Mouse (Mus musculus): Measurements from ENCODE around the gene Padi3. TPM values are rescaled to one million over a fixed set of nuclear protein-coding genes. Genes with fewer than 3 reads are reported as not detected.

The Padi3 gene
- polyA plus RNA-seq, 1 experiment from 2014 or later = not detected

DNA sequence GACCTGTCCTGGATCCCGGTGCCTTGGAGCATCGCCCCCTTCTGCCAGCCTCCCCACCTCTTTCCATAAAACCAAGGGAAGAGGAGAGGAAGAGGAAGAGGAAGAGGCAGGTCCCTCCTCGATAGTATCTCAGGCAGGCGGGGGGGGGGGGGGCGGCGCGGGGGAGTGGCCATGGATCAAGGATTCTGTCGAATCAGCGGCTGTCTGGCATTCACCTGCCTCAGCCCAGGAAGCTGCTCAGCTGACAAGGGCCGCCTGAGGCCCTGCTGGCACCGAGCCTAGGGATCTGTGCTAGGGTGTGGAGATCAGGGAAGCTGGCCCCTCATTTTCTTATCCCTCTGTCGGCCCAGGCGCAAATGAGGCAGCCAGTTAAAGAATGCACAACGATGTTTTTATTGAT, 2.2 kb upstream of the Padi3 start:
- no peaks in the 10 kb centered on the region for H3K36me3 ChIP-seq (ENCODE audit: control insufficient read depth, insufficient read depth, low read length)
- H3K9me3 ChIP-seq (replicated peaks; ENCODE audit: control insufficient read depth, low read length, poor library complexity, severe bottlenecking) = no peaks in the 10 kb centered on the region
- H3K4me2 ChIP-seq (ENCODE audit: low read length) = no peak overlapping the region
- H3K9ac ChIP-seq (ENCODE audit: low read depth, low read length) = no peak overlapping the region
- no peak overlapping the region for H3K27ac ChIP-seq (ENCODE audit: low read length)
- WGBS = 40% methylated on average over 13 of the region's 14 CpGs
- ATAC-seq = no peak
- peaks cover 8% of the 10 kb centered on the region for H3K27me3 ChIP-seq (ENCODE audit: control insufficient read depth, insufficient read depth, low read depth, low read length)
- no peaks in the 10 kb centered on the region for H3K4me1 ChIP-seq (ENCODE audit: control insufficient read depth, insufficient read depth, low read length)
- no peak overlapping the region for H3K4me3 ChIP-seq (ENCODE audit: low read depth, low read length)

DNA sequence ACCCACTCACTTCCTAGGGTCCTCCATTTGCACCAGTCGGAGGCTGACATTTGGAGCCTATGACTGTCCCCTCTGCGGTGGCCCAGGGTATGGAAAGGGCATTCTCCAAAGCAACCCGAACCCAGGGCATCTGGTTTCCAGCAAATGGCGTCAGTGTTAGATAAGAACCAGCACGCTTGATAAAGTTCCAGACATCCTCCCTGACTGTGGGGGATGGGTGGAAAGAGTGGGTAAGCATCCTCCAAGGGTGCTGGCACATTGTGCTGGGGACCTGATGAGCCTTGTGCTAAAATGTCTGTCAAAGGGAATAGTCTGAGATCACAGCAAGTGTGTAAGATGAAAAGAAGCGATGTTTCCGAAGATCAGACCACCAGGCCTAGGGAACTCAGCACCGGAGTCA, 1.7 kb upstream of the Padi3 start:
- Histone ChIP-seq H3K27ac (ENCODE audit: low read length) (no peak overlapping the region), H3K9ac (ENCODE audit: low read depth, low read length) (no peak overlapping the region), H3K27me3 (ENCODE audit: control insufficient read depth, insufficient read depth, low read depth, low read length) (peaks cover 8% of the 10 kb centered on the region), H3K9me3 (replicated peaks; ENCODE audit: control insufficient read depth, low read length, poor library complexity, severe bottlenecking) (no peaks in the 10 kb centered on the region), H3K36me3 (ENCODE audit: control insufficient read depth, insufficient read depth, low read length) (no peaks in the 10 kb centered on the region), H3K4me3 (ENCODE audit: low read depth, low read length) (no peak overlapping the region), H3K4me2 (ENCODE audit: low read length) (no peak overlapping the region), H3K4me1 (ENCODE audit: control insufficient read depth, insufficient read depth, low read length) (no peaks in the 10 kb centered on the region)
- ATAC-seq = no peak
- 73% methylated on average over 8 of the region's 8 CpGs for WGBS

DNA sequence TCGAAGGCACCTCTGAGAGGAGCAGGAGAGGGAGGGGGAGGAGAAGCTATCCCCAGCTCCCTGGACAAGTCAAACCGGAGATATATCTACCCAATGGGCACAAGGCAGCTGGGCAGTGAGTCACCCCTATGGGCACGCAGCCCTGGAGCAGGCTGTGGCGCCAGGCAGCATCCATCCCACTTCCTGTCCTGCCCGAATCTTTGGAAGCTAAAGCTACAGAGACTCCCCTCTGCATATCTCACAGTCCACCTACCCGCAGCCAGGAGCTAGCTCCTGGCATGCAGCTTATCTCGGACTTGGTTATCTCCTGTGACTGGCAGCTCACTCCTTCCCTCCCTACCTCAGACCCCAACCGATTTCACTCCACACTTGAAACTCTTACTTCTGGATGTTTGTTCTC, 1.3 kb downstream of the Padi3 start:
- Histone ChIP-seq H3K4me1 (ENCODE audit: control insufficient read depth, insufficient read depth, low read length) (no peaks in the 10 kb centered on the region), H3K4me2 (ENCODE audit: low read length) (no peak overlapping the region), H3K27ac (ENCODE audit: low read length) (no peak overlapping the region), H3K36me3 (ENCODE audit: control insufficient read depth, insufficient read depth, low read length) (no peaks in the 10 kb centered on the region), H3K9ac (ENCODE audit: low read depth, low read length) (no peak overlapping the region), H3K27me3 (ENCODE audit: control insufficient read depth, insufficient read depth, low read depth, low read length) (peaks cover under 1% of the 10 kb centered on the region), H3K4me3 (ENCODE audit: low read depth, low read length) (no peak overlapping the region), H3K9me3 (replicated peaks; ENCODE audit: control insufficient read depth, low read length, poor library complexity, severe bottlenecking) (no peaks in the 10 kb centered on the region)
- whole genome bisulfite sequencing = 87% methylated on average over 8 of the region's 8 CpGs
- no peak for ATAC-seq

DNA sequence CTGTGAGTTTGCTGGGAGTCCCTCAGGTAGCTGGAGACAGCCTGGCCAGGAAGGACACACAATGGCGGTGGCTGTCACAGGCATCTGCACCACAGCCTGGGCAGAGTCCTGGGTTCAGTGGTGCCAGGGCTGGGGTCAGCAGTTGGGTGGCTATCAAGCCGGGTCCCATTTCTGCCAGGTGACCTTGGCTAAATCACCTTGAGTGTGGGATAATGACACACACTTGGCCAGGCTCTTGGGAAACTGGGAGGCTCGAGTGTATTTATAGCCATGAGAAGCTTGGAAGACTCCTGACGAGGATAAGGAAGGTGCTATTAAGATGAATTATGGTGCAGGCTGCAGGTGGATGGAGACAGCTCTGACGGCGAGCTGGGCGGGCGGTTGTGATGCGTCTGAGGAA, 5.8 kb downstream of the Padi3 start:
- Histone ChIP-seq H3K27me3 (ENCODE audit: control insufficient read depth, insufficient read depth, low read depth, low read length) (no peaks in the 10 kb centered on the region), H3K4me2 (ENCODE audit: low read length) (no peak overlapping the region), H3K4me3 (ENCODE audit: low read depth, low read length) (no peak overlapping the region), H3K27ac (ENCODE audit: low read length) (no peak overlapping the region), H3K9ac (ENCODE audit: low read depth, low read length) (no peak overlapping the region), H3K4me1 (ENCODE audit: control insufficient read depth, insufficient read depth, low read length) (no peaks in the 10 kb centered on the region), H3K36me3 (ENCODE audit: control insufficient read depth, insufficient read depth, low read length) (no peaks in the 10 kb centered on the region), H3K9me3 (replicated peaks; ENCODE audit: control insufficient read depth, low read length, poor library complexity, severe bottlenecking) (no peaks in the 10 kb centered on the region)
- 85% methylated on average over 9 of the region's 9 CpGs for WGBS
- ATAC-seq = no peak

DNA sequence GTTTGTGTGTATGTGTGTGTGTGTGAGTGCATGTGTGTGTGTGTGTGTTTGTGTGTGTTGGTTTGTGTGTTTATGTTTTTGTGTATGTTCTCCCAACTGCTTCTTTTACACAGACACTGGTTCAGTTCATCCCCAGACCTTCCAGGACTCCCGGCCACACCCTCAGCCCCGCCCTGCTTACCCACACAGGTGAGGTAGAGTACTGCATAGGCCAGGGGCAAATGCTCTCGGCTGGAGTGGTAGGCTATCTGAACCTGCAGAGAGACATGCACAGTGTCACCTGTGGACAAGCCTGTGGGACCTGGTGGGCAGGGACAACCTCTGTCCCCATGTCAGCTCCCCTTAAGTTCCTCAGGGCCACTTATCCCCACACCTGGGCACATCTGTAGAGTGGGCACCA, 9.1 kb downstream of the Padi3 start:
- H3K4me3 ChIP-seq (ENCODE audit: low read depth, low read length) = no peak overlapping the region
- 81% methylated on average over 3 of the region's 3 CpGs for WGBS
- H3K9me3 ChIP-seq (replicated peaks; ENCODE audit: control insufficient read depth, low read length, poor library complexity, severe bottlenecking) = no peaks in the 10 kb centered on the region
- ATAC-seq = no peak
- H3K36me3 ChIP-seq (ENCODE audit: control insufficient read depth, insufficient read depth, low read length) = no peaks in the 10 kb centered on the region
- H3K4me2 ChIP-seq (ENCODE audit: low read length) = no peak overlapping the region
- no peaks in the 10 kb centered on the region for H3K4me1 ChIP-seq (ENCODE audit: control insufficient read depth, insufficient read depth, low read length)
- H3K27me3 ChIP-seq (ENCODE audit: control insufficient read depth, insufficient read depth, low read depth, low read length) = no peaks in the 10 kb centered on the region
- H3K27ac ChIP-seq (ENCODE audit: low read length) = no peak overlapping the region
- H3K9ac ChIP-seq (ENCODE audit: low read depth, low read length) = no peak overlapping the region

DNA sequence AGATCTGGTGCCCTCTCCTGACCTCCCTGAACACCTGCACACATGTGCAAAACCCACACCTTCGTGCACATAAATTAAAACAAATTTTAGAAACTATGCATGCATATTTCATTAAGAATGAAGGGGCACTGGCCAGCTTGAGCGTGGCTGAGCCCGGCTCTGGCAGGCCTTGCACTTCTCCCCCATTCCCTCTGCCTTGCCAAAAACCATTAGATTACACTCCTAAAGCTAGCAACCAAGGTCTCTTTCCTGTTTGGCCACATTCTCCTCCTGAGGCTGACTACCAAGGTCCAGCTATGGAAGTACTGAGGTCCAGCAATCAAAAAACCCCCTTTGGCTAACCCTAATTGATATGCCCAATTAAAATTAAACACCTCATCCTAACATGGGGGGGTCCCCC, 13.7 kb downstream of the Padi3 start:
- Histone ChIP-seq H3K9ac (ENCODE audit: low read depth, low read length) (no peak overlapping the region), H3K4me3 (ENCODE audit: low read depth, low read length) (no peak overlapping the region), H3K4me2 (ENCODE audit: low read length) (no peak overlapping the region), H3K27ac (ENCODE audit: low read length) (no peak overlapping the region), H3K27me3 (ENCODE audit: control insufficient read depth, insufficient read depth, low read depth, low read length) (no peaks in the 10 kb centered on the region), H3K36me3 (ENCODE audit: control insufficient read depth, insufficient read depth, low read length) (no peaks in the 10 kb centered on the region), H3K4me1 (ENCODE audit: control insufficient read depth, insufficient read depth, low read length) (no peaks in the 10 kb centered on the region), H3K9me3 (replicated peaks; ENCODE audit: control insufficient read depth, low read length, poor library complexity, severe bottlenecking) (no peaks in the 10 kb centered on the region)
- WGBS = 81% methylated on average over 3 of the region's 3 CpGs
- no peak for ATAC-seq

DNA sequence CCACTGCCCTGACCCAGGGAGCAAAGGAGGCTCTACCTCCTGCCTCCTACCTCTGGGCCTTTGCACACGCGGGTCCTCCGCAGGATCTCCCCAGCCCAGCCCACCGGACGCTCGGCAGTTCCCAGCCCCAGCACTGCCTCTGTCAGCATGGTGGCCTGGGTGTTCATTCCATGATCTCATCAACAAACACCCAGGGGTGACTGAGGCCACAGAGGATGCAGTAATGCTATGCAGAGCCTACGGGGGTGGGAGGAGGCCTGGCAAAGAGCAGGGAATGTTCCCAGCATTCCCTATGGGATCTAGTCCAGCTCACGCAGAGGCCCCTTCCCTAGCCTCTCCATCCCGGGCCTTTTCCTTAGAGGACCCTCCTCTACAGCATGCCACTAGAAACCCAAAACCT, 15.8 kb downstream of the Padi3 start:
- H3K9me3 ChIP-seq (replicated peaks; ENCODE audit: control insufficient read depth, low read length, poor library complexity, severe bottlenecking) = no peaks in the 10 kb centered on the region
- no peak overlapping the region for H3K27ac ChIP-seq (ENCODE audit: low read length)
- ATAC-seq = no peak
- H3K27me3 ChIP-seq (ENCODE audit: control insufficient read depth, insufficient read depth, low read depth, low read length) = no peaks in the 10 kb centered on the region
- no peak overlapping the region for H3K4me2 ChIP-seq (ENCODE audit: low read length)
- no peak overlapping the region for H3K4me3 ChIP-seq (ENCODE audit: low read depth, low read length)
- 81% methylated on average over 9 of the region's 9 CpGs for WGBS
- H3K9ac ChIP-seq (ENCODE audit: low read depth, low read length) = no peak overlapping the region
- H3K4me1 ChIP-seq (ENCODE audit: control insufficient read depth, insufficient read depth, low read length) = no peaks in the 10 kb centered on the region
- no peaks in the 10 kb centered on the region for H3K36me3 ChIP-seq (ENCODE audit: control insufficient read depth, insufficient read depth, low read length)

DNA sequence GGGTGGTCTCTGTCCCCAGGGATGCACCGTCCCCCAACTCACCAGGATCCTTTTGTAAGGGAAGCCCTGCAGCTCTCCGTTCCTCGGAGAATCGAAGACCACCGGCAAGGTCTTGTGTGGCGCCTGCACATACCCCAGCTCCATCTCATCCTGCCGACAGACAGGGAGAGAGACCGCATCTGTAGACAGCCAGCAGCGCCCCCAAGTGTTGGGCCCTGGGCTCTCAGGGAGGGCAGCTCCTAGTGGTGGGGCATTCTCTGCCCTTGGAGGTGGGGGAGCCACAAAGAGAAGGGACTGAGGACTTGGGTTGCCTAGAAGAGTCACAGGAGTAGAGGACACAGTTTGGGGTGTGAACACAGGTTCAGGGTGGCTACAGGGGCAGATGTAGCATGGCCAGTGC, 16.7 kb downstream of the Padi3 start:
- Histone ChIP-seq H3K9ac (ENCODE audit: low read depth, low read length) (no peak overlapping the region), H3K4me3 (ENCODE audit: low read depth, low read length) (no peak overlapping the region), H3K36me3 (ENCODE audit: control insufficient read depth, insufficient read depth, low read length) (no peaks in the 10 kb centered on the region), H3K27ac (ENCODE audit: low read length) (no peak overlapping the region), H3K9me3 (replicated peaks; ENCODE audit: control insufficient read depth, low read length, poor library complexity, severe bottlenecking) (no peaks in the 10 kb centered on the region), H3K4me2 (ENCODE audit: low read length) (no peak overlapping the region), H3K4me1 (ENCODE audit: control insufficient read depth, insufficient read depth, low read length) (no peaks in the 10 kb centered on the region), H3K27me3 (ENCODE audit: control insufficient read depth, insufficient read depth, low read depth, low read length) (no peaks in the 10 kb centered on the region)
- 45% methylated on average over 9 of the region's 9 CpGs for WGBS
- no peak for ATAC-seq

DNA sequence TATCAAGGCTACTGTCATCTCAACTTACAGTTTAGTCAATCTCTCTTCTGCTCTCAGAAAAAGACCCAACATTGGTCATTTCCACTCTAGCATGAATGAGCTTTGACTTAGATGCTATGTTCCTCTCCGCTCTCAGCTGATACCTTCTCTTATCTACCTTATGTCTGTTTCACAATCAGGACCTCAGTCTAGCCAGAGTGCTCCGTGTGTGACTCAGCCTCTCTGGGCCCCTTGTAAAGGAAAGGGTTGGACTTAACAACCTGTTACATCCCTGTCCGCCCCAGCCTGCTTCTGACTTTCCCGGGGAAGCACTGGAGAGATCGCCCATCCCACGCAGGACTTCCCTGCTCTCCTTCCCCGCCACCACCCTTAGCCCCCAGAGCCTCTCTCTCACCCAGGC, 17.9 kb downstream of the Padi3 start:
- H3K27ac ChIP-seq (ENCODE audit: low read length) = no peak overlapping the region
- H3K27me3 ChIP-seq (ENCODE audit: control insufficient read depth, insufficient read depth, low read depth, low read length) = no peaks in the 10 kb centered on the region
- H3K9me3 ChIP-seq (replicated peaks; ENCODE audit: control insufficient read depth, low read length, poor library complexity, severe bottlenecking) = no peaks in the 10 kb centered on the region
- 91% methylated on average over 7 of the region's 7 CpGs for WGBS
- H3K9ac ChIP-seq (ENCODE audit: low read depth, low read length) = no peak overlapping the region
- H3K36me3 ChIP-seq (ENCODE audit: control insufficient read depth, insufficient read depth, low read length) = no peaks in the 10 kb centered on the region
- H3K4me3 ChIP-seq (ENCODE audit: low read depth, low read length) = no peak overlapping the region
- ATAC-seq = no peak
- H3K4me2 ChIP-seq (ENCODE audit: low read length) = no peak overlapping the region
- no peaks in the 10 kb centered on the region for H3K4me1 ChIP-seq (ENCODE audit: control insufficient read depth, insufficient read depth, low read length)

DNA sequence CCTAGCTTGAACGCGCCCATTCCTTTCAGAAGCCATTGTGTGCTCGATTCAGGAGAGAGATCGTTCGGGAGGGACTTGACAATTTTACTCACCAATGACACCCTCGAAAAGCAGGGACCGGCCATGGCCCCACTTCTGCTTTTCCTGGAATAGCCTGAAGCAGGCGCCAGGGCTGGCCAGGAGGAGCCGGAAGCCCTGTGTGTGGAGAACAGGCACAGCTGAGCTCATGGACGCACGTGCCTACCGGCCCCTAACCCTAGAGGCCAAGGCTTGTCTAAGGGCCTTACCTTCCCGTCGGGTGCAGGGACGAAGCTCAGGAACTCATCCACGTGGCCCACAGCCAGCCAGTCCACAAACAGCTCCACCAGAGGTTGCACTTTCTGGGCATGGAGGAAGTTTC, 19.4 kb downstream of the Padi3 start:
- Histone ChIP-seq H3K27me3 (ENCODE audit: control insufficient read depth, insufficient read depth, low read depth, low read length) (no peaks in the 10 kb centered on the region), H3K9me3 (replicated peaks; ENCODE audit: control insufficient read depth, low read length, poor library complexity, severe bottlenecking) (no peaks in the 10 kb centered on the region), H3K4me1 (ENCODE audit: control insufficient read depth, insufficient read depth, low read length) (no peaks in the 10 kb centered on the region), H3K36me3 (ENCODE audit: control insufficient read depth, insufficient read depth, low read length) (no peaks in the 10 kb centered on the region), H3K4me3 (ENCODE audit: low read depth, low read length) (no peak overlapping the region), H3K4me2 (ENCODE audit: low read length) (no peak overlapping the region), H3K9ac (ENCODE audit: low read depth, low read length) (no peak overlapping the region), H3K27ac (ENCODE audit: low read length) (no peak overlapping the region)
- 79% methylated on average over 16 of the region's 16 CpGs for WGBS
- ATAC-seq = no peak

Measured in midbrain, embryonic 16.5 days (tissue).